Mouse (Mus musculus): ENCODE results near the gene AI481877. TPM values are rescaled to one million over a fixed set of nuclear protein-coding genes. Genes with fewer than 3 reads are reported as not detected.

AI481877 gene
- polyA plus RNA-seq, 1 experiment from 2014 or later = 0.01 TPM

DNA sequence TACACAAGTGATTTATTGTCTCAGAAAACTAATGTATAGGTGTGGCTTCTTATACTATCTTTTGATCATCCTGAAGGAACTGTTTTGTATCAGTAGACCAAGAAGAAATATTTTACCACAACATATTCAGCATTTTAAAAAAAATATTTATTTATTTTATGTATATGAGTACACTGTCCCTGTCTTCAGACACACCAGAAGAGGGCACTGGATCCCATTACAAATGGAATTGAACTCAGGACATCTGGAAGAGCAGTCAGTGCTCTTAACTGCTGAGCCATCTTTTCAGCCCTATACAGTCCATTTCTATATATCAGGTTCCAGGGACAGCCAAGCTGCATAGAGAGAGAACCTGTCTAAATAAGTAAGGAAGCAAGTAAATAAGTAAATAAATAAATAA lies 15.2 kb downstream of the AI481877 start:
- ChIA-PET POLR2A (no interaction called here), CTCF (no interaction called here)
- H3K27me3 ChIP-seq = no peaks in the 10 kb centered on the region
- in situ Hi-C loops (cut with MboI; ENCODE audit: low pct_unique_long_range_greater_than_20kb) = no loop called here
- TF ChIP-seq CTCF (IDR thresholded peaks at IDR 0.05) = peak; percentile 28
- ATAC-seq (no peak), DNase-seq (ENCODE audit: low read depth, low spot score) (no peak)

DNA sequence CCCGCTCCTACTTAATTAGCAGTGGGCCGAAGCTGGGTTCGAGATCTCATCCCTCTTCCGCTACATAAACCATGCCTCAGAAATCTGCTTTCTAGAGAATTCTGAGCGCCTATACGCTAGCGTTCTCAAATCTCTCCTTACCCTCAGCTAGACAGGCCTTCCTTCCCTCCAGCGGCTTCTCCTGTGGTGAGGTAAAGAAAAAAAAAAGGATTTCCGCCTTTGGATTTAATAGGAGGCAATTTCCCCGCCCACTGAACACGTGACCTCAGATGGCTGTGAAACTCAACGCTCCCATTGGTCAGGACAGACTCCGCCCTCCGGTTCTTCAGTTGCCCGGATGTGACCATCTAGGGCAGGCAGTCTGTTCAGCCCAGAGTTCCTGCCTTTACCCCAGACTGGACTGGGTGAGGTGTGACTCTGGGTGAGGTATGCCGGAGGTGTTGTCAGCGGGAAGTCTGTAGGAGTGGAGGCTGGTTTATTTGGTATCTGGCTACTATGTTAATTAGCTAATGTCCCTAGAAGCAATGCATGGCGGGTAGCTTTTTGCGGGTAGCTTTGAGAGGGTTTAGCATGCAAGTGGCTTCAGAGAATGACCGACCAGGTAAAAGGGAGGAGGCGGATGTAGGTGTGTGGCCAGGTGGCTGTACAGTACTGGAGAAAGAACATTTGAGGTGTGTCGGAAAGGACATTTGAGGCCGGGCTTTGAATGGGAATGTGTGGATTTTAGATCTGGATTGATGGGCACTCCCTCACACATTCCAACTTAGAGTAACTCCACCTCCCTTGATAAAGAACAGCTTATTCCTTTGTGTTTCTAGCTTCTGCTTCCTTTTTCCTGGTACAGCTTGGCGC lies 20.9 kb downstream of the AI481877 start:
- TF ChIP-seq CTCF (IDR thresholded peaks at IDR 0.05) = no peak
- ChIA-PET CTCF (interaction anchor here (1.3 to 1.6 kb wide), 3 partner anchors 11 to 31 kb away, joined by 3 to 4 read pairs (median 3); no protein-coding TSS in a partner anchor), POLR2A (interaction anchor here (0.7 kb wide), 1 partner anchor 82 kb away, joined by 3 read pairs; no protein-coding TSS in a partner anchor)
- ATAC-seq (no peak), DNase-seq (ENCODE audit: low read depth, low spot score) (no peak)
- no peaks in the 10 kb centered on the region for H3K27me3 ChIP-seq
- in situ Hi-C loops (cut with MboI; ENCODE audit: low pct_unique_long_range_greater_than_20kb) = no loop called here

DNA sequence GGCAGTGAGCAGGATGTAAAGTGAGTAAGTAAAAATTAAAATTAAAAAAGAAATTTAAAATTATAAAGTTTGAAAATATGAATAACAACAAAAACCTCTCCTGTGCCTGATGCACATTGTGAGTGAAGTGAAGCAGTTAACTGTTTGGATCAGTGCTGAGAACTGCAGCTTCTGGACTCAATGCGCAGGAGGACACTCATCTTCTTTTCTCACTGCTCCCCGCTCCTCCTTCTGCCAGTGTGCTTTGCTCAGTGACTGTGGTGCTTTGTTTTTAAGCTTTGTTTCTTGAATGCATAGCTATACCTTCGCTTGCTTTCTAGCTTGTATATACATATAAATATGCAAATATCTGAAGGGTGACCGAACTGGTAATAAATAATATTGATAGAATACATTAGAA lies 30.1 kb downstream of the AI481877 start:
- in situ Hi-C loops (cut with MboI; ENCODE audit: low pct_unique_long_range_greater_than_20kb) = loop anchor here (10.0 kb wide), 1 partner anchor 456 kb away; no protein-coding TSS in a partner anchor
- ChIA-PET CTCF (interaction anchor here (1.9 kb wide), 1 partner anchor 252 kb away, joined by 4 read pairs; no protein-coding TSS in a partner anchor), POLR2A (no interaction called here)
- no peak for DNase-seq (ENCODE audit: low read depth, low spot score)
- no peaks in the 10 kb centered on the region for H3K27me3 ChIP-seq
- ATAC-seq = no peak
- no peak for TF ChIP-seq CTCF (IDR thresholded peaks at IDR 0.05)

DNA sequence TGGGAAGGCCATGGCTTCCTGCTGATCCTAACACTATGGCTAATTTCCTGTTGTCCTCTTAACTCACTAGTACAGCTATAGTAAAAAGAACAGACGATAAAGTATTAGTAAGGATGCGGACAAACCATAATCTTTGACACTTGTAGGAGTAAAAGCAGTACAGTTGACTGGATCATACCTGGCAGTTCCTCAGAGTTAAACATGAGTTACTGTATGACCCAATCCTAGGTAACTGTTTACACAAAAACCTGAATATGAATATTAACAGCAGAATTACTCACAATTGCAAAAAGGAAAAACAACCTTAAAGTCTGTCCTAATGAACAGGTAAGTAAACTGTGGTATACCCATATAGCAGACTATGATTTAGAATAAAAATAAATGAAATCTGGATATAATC lies 30.9 kb downstream of the AI481877 start:
- in situ Hi-C loops (cut with MboI; ENCODE audit: low pct_unique_long_range_greater_than_20kb) = loop anchor here (10.0 kb wide), 1 partner anchor 457 kb away; no protein-coding TSS in a partner anchor
- ATAC-seq (no peak), DNase-seq (ENCODE audit: low read depth, low spot score) (no peak)
- no peak for TF ChIP-seq CTCF (IDR thresholded peaks at IDR 0.05)
- CTCF ChIA-PET = no interaction called here
- H3K27me3 ChIP-seq = no peaks in the 10 kb centered on the region
- POLR2A ChIA-PET = no interaction called here

DNA sequence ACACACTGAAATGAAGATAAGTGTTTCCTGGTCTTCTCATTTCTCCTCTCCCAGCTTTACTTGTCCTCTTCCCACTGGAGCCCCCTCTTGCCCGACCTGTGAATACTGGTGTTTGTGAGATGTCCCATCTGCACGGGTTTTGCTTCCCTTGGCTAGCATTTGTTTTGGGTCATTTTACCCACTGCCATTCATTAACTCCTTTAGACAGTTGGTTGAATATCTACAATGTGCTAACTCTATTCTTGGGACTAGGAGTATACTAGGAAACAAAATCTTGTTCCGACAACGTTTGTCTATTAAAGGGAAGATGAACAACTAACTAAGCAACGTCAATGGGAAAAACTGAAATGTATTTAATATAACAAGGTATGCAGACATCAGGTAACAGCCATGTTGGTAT lies 32.1 kb downstream of the AI481877 start:
- in situ Hi-C loops (cut with MboI; ENCODE audit: low pct_unique_long_range_greater_than_20kb) = loop anchor here (10.0 kb wide), 1 partner anchor 458 kb away; no protein-coding TSS in a partner anchor

DNA sequence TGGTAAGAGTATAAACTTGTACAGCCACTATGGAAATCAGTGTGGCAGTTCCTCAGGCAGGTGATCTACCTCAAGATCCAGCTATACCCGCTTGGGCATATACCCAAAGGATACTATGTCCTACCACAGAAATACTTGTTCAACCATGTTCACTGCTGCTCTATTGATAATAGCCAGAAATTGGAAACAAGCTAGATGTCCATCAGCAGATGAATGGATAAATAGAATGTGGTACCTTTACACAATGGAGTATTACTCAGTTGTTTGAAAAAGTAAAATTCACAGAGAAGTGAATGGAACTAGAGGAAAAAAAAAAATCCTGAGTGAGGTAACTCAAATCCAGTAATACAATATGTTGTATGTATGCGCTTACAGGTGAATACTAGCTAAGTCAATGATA lies 34.6 kb downstream of the AI481877 start:
- DNase-seq (ENCODE audit: low read depth, low spot score) = no peak
- CTCF ChIA-PET = interaction anchor here (0.9 to 1.3 kb wide), 2 partner anchors 128 to 237 kb away, joined by 3 read pairs; no protein-coding TSS in a partner anchor
- H3K27me3 ChIP-seq = no peaks in the 10 kb centered on the region
- no peak for ATAC-seq
- POLR2A ChIA-PET = no interaction called here
- in situ Hi-C loops (cut with MboI; ENCODE audit: low pct_unique_long_range_greater_than_20kb) = loop anchor here (10.0 kb wide), 1 partner anchor 461 kb away; no protein-coding TSS in a partner anchor
- no peak for TF ChIP-seq CTCF (IDR thresholded peaks at IDR 0.05)

More for the DNA sequence above, 32.1 kb downstream of the AI481877 start:
- ATAC-seq (no peak), DNase-seq (ENCODE audit: low read depth, low spot score) (no peak)
- CTCF ChIA-PET = no interaction called here
- POLR2A ChIA-PET = no interaction called here
- H3K27me3 ChIP-seq = no peaks in the 10 kb centered on the region
- no peak for TF ChIP-seq CTCF (IDR thresholded peaks at IDR 0.05)

DNA sequence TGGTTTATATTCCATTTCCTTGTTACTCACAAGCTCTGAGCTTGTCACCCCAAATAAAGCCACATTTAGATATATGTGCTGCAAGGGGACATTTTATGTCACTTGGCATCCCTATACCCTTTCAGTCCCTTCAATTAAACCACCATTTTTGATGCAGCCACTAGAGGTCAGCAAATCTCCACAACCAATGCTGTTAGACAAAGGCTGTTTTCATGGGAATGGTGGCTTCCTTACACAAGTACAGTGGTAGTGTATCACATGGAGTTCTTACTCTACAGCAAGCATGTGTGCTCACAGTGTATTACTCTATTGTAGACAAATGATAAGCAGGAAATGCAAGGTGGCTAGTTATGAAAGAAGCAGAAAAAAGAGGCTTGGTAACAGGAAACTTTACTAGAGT lies 42.4 kb downstream of the AI481877 start:
- in situ Hi-C loops (cut with MboI; ENCODE audit: low pct_unique_long_range_greater_than_20kb) = loop anchor here (5.0 kb wide), 2 partner anchors 91 to 241 kb away; partner anchors contain the start of gene Ugcg
- DNase-seq (ENCODE audit: low read depth, low spot score) (peak; percentile 13), ATAC-seq (no peak)
- POLR2A ChIA-PET = no interaction called here
- peak; percentile 64 for TF ChIP-seq CTCF (IDR thresholded peaks at IDR 0.05)
- CTCF ChIA-PET = interaction anchor here (1.0 kb wide), 1 partner anchor 474 kb away, joined by 3 read pairs; no protein-coding TSS in a partner anchor
- no peaks in the 10 kb centered on the region for H3K27me3 ChIP-seq

DNA sequence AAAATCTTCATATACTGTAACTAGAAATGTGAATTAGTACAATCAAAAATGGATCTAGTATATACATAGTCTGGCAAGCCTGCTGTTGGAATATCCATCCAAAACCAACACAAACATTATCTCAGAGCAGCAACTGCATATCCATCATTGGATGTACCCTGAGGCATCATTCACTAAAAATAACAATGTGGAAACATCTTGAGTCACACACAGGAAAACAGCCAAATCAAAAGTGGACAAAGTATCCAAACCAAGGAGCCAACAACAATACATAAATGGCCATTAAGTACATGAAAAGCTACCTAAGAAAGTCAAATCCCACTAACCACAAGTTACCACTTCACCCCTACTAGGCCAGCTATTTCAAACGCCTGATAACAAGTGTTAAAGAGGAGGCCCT lies 49.4 kb downstream of the AI481877 start:
- H3K27me3 ChIP-seq = peaks cover 2% of the 10 kb centered on the region
- DNase-seq (ENCODE audit: low read depth, low spot score) (no peak), ATAC-seq (no peak)
- TF ChIP-seq CTCF (IDR thresholded peaks at IDR 0.05) = no peak
- POLR2A ChIA-PET = no interaction called here
- CTCF ChIA-PET = interaction anchor here (1.5 kb wide), 1 partner anchor 9 kb away, joined by 5 read pairs; no protein-coding TSS in a partner anchor
- in situ Hi-C loops (cut with MboI; ENCODE audit: low pct_unique_long_range_greater_than_20kb) = no loop called here

DNA sequence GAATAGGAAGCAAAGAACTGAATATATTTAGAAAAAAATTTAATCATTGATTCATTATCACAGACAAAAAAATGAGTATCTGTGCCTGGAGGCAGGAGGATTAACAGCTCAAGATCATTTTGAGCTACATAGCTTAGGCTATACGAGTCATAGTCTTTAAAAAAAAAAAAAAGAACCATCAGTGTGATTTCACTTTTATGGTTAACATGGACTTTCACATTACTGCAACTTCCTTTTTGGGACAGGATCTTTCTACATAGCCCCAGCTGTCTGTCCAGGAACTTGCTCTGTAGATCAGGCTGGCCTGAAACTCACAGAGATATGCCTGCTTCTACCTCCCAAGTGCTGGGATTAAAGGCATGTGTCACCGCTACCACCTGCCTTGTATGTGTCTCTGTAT lies 55.4 kb downstream of the AI481877 start:
- CTCF ChIA-PET = no interaction called here
- POLR2A ChIA-PET = no interaction called here
- ATAC-seq (no peak), DNase-seq (ENCODE audit: low read depth, low spot score) (no peak)
- no peak for TF ChIP-seq CTCF (IDR thresholded peaks at IDR 0.05)
- in situ Hi-C loops (cut with MboI; ENCODE audit: low pct_unique_long_range_greater_than_20kb) = no loop called here
- peaks cover 2% of the 10 kb centered on the region for H3K27me3 ChIP-seq

DNA sequence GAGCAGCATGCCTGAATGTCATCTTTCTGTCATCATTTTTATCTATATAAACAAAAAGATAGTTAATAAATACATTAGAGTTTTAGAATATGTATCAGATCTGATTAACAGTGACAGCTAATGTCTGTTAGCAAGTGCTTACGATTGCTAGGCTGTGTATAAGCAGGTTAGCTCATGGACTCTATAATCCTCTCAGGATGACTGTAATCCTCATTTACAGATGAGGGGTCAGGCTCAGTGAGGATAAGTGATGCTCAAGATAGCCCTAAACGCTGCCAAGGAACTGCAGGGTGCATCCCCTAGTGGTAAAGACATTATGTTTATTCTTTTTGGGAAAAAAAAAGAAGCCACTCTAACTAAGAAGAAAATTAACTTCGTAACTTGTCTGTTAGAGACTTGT lies 69.5 kb downstream of the AI481877 start:
- CTCF ChIA-PET = interaction anchor here (1.2 to 1.6 kb wide), 2 partner anchors 22 to 32 kb away, joined by 3 to 6 read pairs; no protein-coding TSS in a partner anchor
- TF ChIP-seq CTCF (IDR thresholded peaks at IDR 0.05) = no peak
- in situ Hi-C loops (cut with MboI; ENCODE audit: low pct_unique_long_range_greater_than_20kb) = no loop called here
- H3K27me3 ChIP-seq = peaks cover 5% of the 10 kb centered on the region
- DNase-seq (ENCODE audit: low read depth, low spot score) (no peak), ATAC-seq (no peak)
- POLR2A ChIA-PET = no interaction called here

DNA sequence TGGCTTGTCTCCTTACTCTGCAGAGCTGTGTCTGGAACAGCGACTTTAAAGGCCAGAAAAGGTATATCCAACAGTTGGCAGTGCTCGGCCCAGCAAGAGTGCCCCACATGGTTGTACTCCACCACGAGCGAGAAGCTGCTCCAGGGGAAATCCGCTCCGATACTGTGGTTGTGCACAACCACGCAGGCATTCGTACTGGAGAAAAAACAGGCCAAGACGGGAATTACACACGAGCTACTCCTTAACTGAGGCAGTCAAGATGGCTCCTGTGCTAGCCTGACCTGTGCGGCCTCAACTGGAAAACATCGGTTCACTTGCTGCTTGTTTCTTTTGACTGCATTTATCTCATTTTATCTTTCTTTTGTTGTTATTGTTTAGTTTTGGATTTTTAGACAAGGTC lies 76.3 kb downstream of the AI481877 start:
- in situ Hi-C loops (cut with MboI; ENCODE audit: low pct_unique_long_range_greater_than_20kb) = no loop called here
- DNase-seq (ENCODE audit: low read depth, low spot score) (no peak), ATAC-seq (no peak)
- ChIA-PET POLR2A (no interaction called here), CTCF (no interaction called here)
- peaks cover 5% of the 10 kb centered on the region for H3K27me3 ChIP-seq
- no peak for TF ChIP-seq CTCF (IDR thresholded peaks at IDR 0.05)
